Mouse (Mus musculus) kidney, adult 2 months (tissue): Measurements from ENCODE around the gene Ccl28. TPM values are rescaled to one million over a fixed set of nuclear protein-coding genes. Genes with fewer than 3 reads are reported as not detected.
"Not testable (repeated sequence)": the region's sequence is repeated elsewhere in the genome, so short reads cannot be mapped to it uniquely, and the experiment has no call there.

Experiments
- DNase-seq: peaks from one replicate; pipeline ENCODE4 v3.0.0; 2021
- H3K27ac ChIP-seq: fragments of 200-500 bp; 2 replicates; pipeline ENCODE4 v1.5.1; 2012; ENCODE audit warnings: low read depth, low read length, control low read depth, inconsistent platforms; ENCODE audit not compliant: insufficient read depth
- H3K27me3 ChIP-seq: fragments of 200-500 bp; replicated peaks from 2 replicates; pipeline ENCODE4 v1.6.1; 2012; ENCODE audit warnings: mild to moderate bottlenecking, moderate library complexity, low read length, inconsistent platforms; ENCODE audit not compliant: control insufficient read depth, insufficient read depth
- H3K36me3 ChIP-seq: fragments of 200-500 bp; 2 replicates; pipeline ENCODE4 v1.6.1; 2012; ENCODE audit warnings: mild to moderate bottlenecking, moderate library complexity, low read length, inconsistent platforms; ENCODE audit not compliant: control insufficient read depth, insufficient read depth
- H3K4me1 ChIP-seq: fragments of 200-500 bp; 2 replicates; pipeline ENCODE4 v1.6.1; 2011; ENCODE audit warnings: low read length; ENCODE audit not compliant: control insufficient read depth, insufficient read depth
- H3K4me3 ChIP-seq: fragments of 200-500 bp; 2 replicates; pipeline ENCODE4 v1.5.1; 2011; ENCODE audit warnings: mild to moderate bottlenecking, low read depth, low read length, control low read depth; ENCODE audit not compliant: insufficient read depth
- CTCF ChIP-seq: fragments of 200-500 bp; conservative IDR thresholded peaks from 2 replicates; pipeline ENCODE4 v1.5.1; 2011; ENCODE audit warnings: low read depth, mild to moderate bottlenecking, control low read depth, low read length, moderate library complexity, mixed read lengths; ENCODE audit not compliant: insufficient read depth, insufficient read length
- POLR2A ChIP-seq: fragments of 200-500 bp; IDR thresholded peaks from one replicate; pipeline ENCODE4 v1.6.1; 2011; ENCODE audit warnings: low read depth, low read length, control low read depth
- WGBS: fragments of 180-500 bp; shearing (Covaris S2); methylation state at CpG from one replicate; pipeline ENCODE4 v1.1.7; 2018; 5-methylcytosine and 5-hydroxymethylcytosine counted together
- polyA plus RNA-seq: library from polyadenylated mRNA; depleted of rRNA; stranded (reverse); fragments of >200 nt; gene quantifications from 2 replicates; pipeline ENCODE4 v1.2.3, GENCODE M21; 2012

The Ccl28 gene
- polyA plus RNA-seq, 1 experiment: 2.3 TPM

DNA sequence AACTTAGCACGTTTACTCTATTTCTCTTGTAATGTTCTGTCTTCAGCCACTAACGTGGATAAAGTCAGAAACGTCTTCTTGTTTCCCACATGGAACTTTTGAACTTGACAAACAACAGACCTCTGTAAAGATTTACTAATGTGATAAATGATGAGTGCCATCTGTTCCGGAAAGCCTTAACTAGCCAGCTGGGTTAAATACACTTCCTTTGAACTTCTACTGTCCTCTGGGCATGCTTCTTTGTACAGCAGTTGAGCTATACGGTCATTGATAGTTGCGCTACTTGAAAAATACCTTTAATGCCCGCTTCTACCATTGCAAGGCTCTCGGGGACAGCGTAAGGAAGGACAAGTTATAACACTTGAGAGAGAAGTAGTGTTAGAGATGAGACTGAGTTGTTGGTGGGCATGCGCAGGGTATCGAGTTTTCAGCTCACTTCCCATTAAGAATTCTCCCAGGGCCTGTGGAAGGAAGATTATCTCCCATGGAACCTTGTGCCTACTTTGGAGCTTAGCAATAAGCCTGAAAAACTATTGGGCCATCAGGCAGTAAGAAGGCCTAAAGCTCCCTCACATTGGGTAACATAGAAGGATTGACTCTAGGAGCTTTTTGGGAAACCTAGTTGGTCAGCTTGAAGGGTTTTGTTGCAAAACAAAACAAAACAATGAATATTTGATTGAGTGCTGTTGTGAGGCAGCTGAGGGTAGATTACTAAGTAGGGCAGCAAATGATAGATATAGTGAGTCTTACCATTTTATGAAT, 61.0 kb downstream of the Ccl28 start:
- H3K36me3 ChIP-seq: no peaks in the 10 kb centered on the region
- TF ChIP-seq POLR2A: no peak
- no peak for TF ChIP-seq CTCF
- WGBS: 64% methylated on average over 11 of the region's 11 CpGs

DNA sequence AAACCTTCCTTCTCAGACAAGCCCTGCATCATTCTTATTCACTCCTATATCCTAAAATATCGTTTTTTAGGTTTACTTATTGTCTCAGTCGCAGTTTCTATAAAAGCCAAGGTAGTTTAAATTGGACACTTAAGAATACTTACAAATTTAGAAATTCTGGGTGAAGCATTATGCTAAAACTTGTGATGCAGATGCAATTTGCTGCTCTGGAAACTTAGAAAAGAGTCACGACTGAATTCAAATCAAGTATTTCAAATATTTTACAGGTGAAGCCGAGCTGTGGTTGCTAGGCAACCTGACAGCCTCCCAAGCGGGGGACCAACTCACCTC, 66.1 kb downstream of the Ccl28 start:
- WGBS: 7% methylated on average over 5 of the region's 5 CpGs
- H3K4me1 ChIP-seq: peaks cover under 1% of the 10 kb centered on the region; the same call in 1 of the 2 replicates
- DNase-seq: no peak
- TF ChIP-seq POLR2A (no peak), CTCF (no peak)
- H3K36me3 ChIP-seq: no peaks in the 10 kb centered on the region
- H3K4me3 ChIP-seq: peak overlapping the region; percentile 0; the same call in 1 of the 2 replicates
- no peaks in the 10 kb centered on the region for H3K27me3 ChIP-seq
- no peak overlapping the region for H3K27ac ChIP-seq

More for the DNA sequence above, 61.0 kb downstream of the Ccl28 start:
- H3K4me3 ChIP-seq: no peak overlapping the region
- DNase-seq: no peak
- H3K4me1 ChIP-seq: peaks cover 3% of the 10 kb centered on the region; the same call in 1 of the 2 replicates
- no peaks in the 10 kb centered on the region for H3K27me3 ChIP-seq
- H3K27ac ChIP-seq: peak overlapping the region; percentile 38; the same call in 1 of the 2 replicates

DNA sequence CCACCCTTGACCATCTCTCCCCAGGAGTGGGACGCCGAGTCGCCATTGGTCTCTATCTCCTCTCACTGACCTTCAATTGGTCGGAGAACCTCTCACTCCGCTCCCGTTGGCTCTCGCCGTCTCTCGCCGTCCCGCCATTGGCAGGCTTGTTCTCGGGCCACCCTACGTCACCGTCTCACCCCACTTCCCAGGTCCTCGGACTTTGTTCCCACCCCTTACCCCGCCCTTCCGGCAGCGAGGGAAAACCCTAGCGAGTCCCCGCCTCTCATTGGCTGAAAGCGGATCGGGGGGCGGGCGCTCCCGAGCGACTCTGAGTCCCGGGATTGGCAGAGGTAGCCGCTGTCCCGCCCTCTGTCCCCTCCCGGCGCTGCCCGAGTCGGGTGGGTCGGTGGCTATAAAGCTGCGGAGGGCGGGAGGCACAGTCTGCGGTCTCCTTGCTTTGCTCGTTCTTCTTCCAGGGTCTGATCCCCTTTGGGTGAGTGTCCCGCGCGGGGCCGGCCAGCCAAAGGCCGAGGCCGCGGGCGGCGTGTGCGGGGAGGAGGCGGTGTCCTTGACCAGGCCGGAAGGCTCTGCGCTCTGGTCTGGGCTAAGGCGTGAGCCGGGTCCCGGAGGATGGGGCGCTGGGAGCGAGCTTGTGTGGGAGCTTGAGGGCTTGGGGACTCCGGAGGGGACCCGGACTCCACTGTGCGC, 66.6 kb downstream of the Ccl28 start, which contains the start of gene Hmgcs1:
TSS of gene Hmgcs1 (plus strand) at position 341 of the 690 bp plus-strand sequence.
- peak within 1 kb of the TSS; percentile 88 for H3K4me3 ChIP-seq
- no peaks in the 10 kb centered on the region for H3K27me3 ChIP-seq
- no peaks in the 10 kb centered on the region for H3K36me3 ChIP-seq
- under 1% methylated on average over 59 of the region's 59 CpGs for WGBS
- H3K4me1 ChIP-seq: no peaks in the 10 kb centered on the region; the same call in 1 of the 2 replicates
- H3K27ac ChIP-seq: peak within 1 kb of the TSS; percentile 92
- peak; percentile 91 for TF ChIP-seq POLR2A
- no peak for TF ChIP-seq CTCF
- peak; percentile 100 for DNase-seq

DNA sequence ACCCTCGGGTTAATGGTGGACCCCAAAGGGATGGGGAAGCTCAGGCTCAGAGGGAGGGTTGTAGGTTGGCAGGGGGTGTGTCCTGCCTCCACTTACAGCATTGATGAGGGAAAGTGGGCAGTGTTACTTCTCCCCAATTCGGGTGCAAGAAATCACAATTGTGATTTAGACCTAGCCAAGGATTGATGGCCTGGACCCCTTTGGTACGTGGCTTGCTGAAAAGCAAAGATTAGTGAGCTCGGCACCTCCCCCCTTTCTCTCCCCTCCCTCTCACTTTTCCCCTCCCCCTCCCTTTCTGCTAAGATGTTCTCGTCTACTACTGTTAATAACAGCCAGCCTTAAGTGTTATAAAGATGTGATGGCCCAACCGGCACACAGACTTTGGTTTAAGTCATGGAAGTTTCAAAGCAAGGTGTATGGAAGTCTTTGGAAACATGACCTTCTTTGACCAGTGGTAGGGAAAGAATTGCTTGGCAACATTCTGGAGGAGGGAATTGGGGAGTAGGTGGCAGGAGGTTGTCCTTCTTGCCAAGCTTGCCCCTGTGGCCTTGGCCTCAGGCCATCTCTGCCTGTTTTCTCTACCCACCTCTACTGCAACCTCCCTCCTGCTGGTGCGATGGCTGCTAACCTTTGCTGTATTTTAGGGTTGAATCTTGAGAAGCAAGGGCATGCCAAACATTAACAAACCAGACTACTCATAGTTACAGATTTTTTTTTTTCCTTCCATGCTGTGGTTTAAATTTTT, 67.4 kb downstream of the Ccl28 start:
- no peaks in the 10 kb centered on the region for H3K36me3 ChIP-seq
- H3K27me3 ChIP-seq: no peaks in the 10 kb centered on the region
- DNase-seq: peak; percentile 93
- H3K4me3 ChIP-seq: peak overlapping the region; percentile 88
- H3K27ac ChIP-seq: peak overlapping the region; percentile 92
- 3% methylated on average over 7 of the region's 7 CpGs for WGBS
- H3K4me1 ChIP-seq: no peaks in the 10 kb centered on the region; the same call in 1 of the 2 replicates
- TF ChIP-seq POLR2A (peak; percentile 65), CTCF (no peak)

DNA sequence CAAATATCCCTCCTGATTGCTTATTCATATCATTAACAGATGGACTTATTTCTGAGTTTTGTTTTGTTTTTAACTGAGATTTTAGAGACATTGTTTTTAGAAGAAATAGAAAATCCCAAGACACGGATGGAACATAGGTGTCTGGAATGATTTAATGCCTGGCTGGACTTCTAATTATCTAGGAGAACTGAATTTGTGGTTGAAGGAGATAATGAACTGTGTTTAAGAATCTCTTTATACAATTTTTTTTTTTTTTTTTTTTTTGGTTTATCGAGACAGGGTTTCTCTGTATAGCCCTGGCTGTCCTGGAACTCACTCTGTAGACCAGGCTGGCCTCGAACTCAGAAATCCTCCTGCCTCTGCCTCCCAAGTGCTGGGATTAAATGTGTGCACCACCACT, 68.3 kb downstream of the Ccl28 start:
- not testable (repeated sequence) for DNase-seq, H3K27me3 ChIP-seq, H3K36me3 ChIP-seq, H3K4me1 ChIP-seq
- Histone ChIP-seq H3K27ac (peak overlapping the region; percentile 80; the same call in 1 of the 2 replicates), H3K4me3 (peak overlapping the region; percentile 88)
- WGBS: 45% methylated on average over 3 of the region's 3 CpGs

DNA sequence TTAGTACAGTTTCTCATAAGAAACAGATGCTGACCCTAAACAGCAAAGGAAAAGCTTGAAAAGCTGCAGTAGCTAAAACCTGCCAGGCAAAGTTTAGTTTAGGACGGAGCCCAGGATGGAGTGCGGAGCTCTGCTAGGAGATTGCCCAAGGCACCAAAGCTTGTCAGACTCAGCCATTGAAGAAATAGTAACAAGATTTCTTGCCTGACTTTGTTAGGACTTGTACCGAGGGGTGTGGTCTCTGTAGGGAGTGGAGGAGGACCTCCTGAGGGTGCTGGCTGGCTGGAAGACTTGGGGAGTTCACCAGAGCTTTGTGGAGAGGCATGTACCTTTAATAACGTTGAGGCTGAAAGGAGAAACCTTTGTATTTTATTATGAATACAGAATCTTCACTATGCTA, 72.1 kb downstream of the Ccl28 start:
- 42% methylated on average over 4 of the region's 4 CpGs for WGBS
- TF ChIP-seq CTCF: no peak
- TF ChIP-seq POLR2A: no peak
- no peak overlapping the region for H3K4me3 ChIP-seq

DNA sequence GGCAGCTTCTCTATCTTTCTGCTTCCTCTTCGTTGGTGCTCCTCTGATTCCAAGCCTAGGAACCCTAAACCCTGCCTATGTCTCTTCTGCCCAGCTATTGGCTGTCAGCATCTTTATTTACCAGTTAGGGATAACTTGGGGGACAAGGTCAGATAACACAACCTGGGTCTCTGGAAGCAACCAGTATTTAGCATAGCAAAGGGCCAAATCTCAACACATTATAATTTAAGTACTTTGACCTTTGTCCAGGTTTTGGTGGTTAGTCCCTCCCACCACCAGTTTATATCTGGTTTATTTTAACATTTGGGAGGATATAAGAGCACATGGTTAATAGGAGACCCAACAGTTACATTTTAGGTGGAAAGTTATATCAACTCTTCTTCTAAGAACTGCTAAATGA, 72.9 kb downstream of the Ccl28 start:
- WGBS: 54% methylated on average over 1 of the region's 1 CpGs
- DNase-seq: peak; percentile 78
- Histone ChIP-seq H3K36me3 (peaks cover 14% of the 10 kb centered on the region), H3K27ac (peak overlapping the region; percentile 90), H3K27me3 (no peaks in the 10 kb centered on the region), H3K4me1 (peaks cover 21% of the 10 kb centered on the region; the same call in 1 of the 2 replicates), H3K4me3 (no peak overlapping the region)
- TF ChIP-seq CTCF (no peak), POLR2A (no peak)

More for the DNA sequence above, 72.1 kb downstream of the Ccl28 start:
- H3K4me1 ChIP-seq: peaks cover 21% of the 10 kb centered on the region; the same call in 1 of the 2 replicates
- no peak for DNase-seq
- H3K36me3 ChIP-seq: peaks cover 10% of the 10 kb centered on the region
- no peaks in the 10 kb centered on the region for H3K27me3 ChIP-seq
- peak overlapping the region; percentile 25 for H3K27ac ChIP-seq
